Mouse (Mus musculus): ENCODE data around the gene Tox4. TPM values are rescaled to one million over a fixed set of nuclear protein-coding genes. Genes with fewer than 3 reads are reported as not detected.

The Tox4 gene
- polyA plus RNA-seq (2015; fragmentation: Nextera tagmentation; extraction: Ambion mirVana): 16.4 and 18.1 TPM in 2 replicates

- under 1% methylated on average over 66 of the region's 66 CpGs for WGBS (ENCODE audit: insufficient replicate concordance)
- H3K36me3 ChIP-seq (replicated peaks): 0 out of 2 replicates have a peak, but pooled peaks cover 8% of the 10 kb centered on the region
These were observed at the start of gene Tox4, which contains the start of gene Rab2b for GRCm38 (mm10) chr14:52278932-52279746. Gene Tox4 (plus strand): TSS chr14:52279146. Gene Rab2b (minus strand): TSS chr14:52279545.

GRCm38 (mm10) chr14:52232249-52232648 lies 46.7 kb upstream of the Tox4 start:
- Histone ChIP-seq H3K9me3 (replicated peaks) (no peaks in the 10 kb centered on the region), H3K27me3 (no peaks in the 10 kb centered on the region), H3K4me3 (replicated peaks) (no peak overlapping the region), H3K4me2 (no peak overlapping the region), H3K4me1 (replicated peaks) (0 out of 2 replicates have a peak, but pooled peaks cover 7% of the 10 kb centered on the region), H3K27ac (replicated peaks) (no peak overlapping the region), H3K9ac (no peak overlapping the region), H3K36me3 (replicated peaks) (peaks cover 95% of the 10 kb centered on the region)
- ATAC-seq (ENCODE audit: insufficient read depth): no peak
- WGBS (ENCODE audit: insufficient replicate concordance): 67% methylated on average over 6 of the region's 6 CpGs

More at GRCm38 (mm10) chr14:52278932-52279746, at the start of gene Tox4, which contains the start of gene Rab2b:
- Histone ChIP-seq H3K4me2 (peak within 1 kb of the TSS; percentile 84), H3K27me3 (no peaks in the 10 kb centered on the region), H3K27ac (replicated peaks) (peak within 1 kb of the TSS; percentile 92), H3K9me3 (replicated peaks) (no peaks in the 10 kb centered on the region), H3K9ac (peak within 1 kb of the TSS; percentile 76), H3K4me1 (replicated peaks) (peaks cover 23% of the 10 kb centered on the region), H3K4me3 (replicated peaks) (peak within 1 kb of the TSS; percentile 80)
- ATAC-seq (ENCODE audit: insufficient read depth): peak; percentile 96

GRCm38 (mm10) chr14:52235165-52235564 lies 43.8 kb upstream of the Tox4 start:
- WGBS (ENCODE audit: insufficient replicate concordance): 87% methylated on average over 7 of the region's 7 CpGs
- no peak for ATAC-seq (ENCODE audit: insufficient read depth)
- peaks cover 71% of the 10 kb centered on the region for H3K36me3 ChIP-seq (replicated peaks)

GRCm38 (mm10) chr14:52236216-52236615 lies 42.7 kb upstream of the Tox4 start:
- H3K9me3 ChIP-seq (replicated peaks): no peaks in the 10 kb centered on the region
- H3K4me2 ChIP-seq: no peak overlapping the region
- 65% methylated on average over 1 of the region's 1 CpGs for WGBS (ENCODE audit: insufficient replicate concordance)
- ATAC-seq (ENCODE audit: insufficient read depth): no peak
- no peak overlapping the region for H3K27ac ChIP-seq (replicated peaks)
- H3K4me3 ChIP-seq (replicated peaks): no peak overlapping the region
- H3K27me3 ChIP-seq: no peaks in the 10 kb centered on the region
- H3K4me1 ChIP-seq (replicated peaks): peaks cover 16% of the 10 kb centered on the region
- no peak overlapping the region for H3K9ac ChIP-seq
- H3K36me3 ChIP-seq (replicated peaks): peaks cover 60% of the 10 kb centered on the region

More at GRCm38 (mm10) chr14:52235165-52235564, 43.8 kb upstream of the Tox4 start:
- Histone ChIP-seq H3K4me1 (replicated peaks) (peaks cover 6% of the 10 kb centered on the region; the same call in 1 of the 2 replicates), H3K9me3 (replicated peaks) (no peaks in the 10 kb centered on the region), H3K27me3 (no peaks in the 10 kb centered on the region), H3K4me3 (replicated peaks) (no peak overlapping the region), H3K27ac (replicated peaks) (no peak overlapping the region), H3K4me2 (no peak overlapping the region), H3K9ac (no peak overlapping the region)

GRCm38 (mm10) chr14:52244041-52244689 lies 34.8 kb upstream of the Tox4 start:
- peak; percentile 99 for ATAC-seq (ENCODE audit: insufficient read depth)
- H3K4me2 ChIP-seq: peak overlapping the region; percentile 75
- no peaks in the 10 kb centered on the region for H3K27me3 ChIP-seq
- WGBS (ENCODE audit: insufficient replicate concordance): under 1% methylated on average over 32 of the region's 32 CpGs
- peak overlapping the region; percentile 82 for H3K9ac ChIP-seq
- no peaks in the 10 kb centered on the region for H3K9me3 ChIP-seq (replicated peaks)
- peaks cover 53% of the 10 kb centered on the region for H3K4me1 ChIP-seq (replicated peaks)
- H3K27ac ChIP-seq (replicated peaks): peak overlapping the region; percentile 60
- no peaks in the 10 kb centered on the region for H3K36me3 ChIP-seq (replicated peaks)
- H3K4me3 ChIP-seq (replicated peaks): peak overlapping the region; percentile 92

GRCm38 (mm10) chr14:52244690-52245042 lies 34.3 kb upstream of the Tox4 start:
- no peaks in the 10 kb centered on the region for H3K36me3 ChIP-seq (replicated peaks)
- H3K4me3 ChIP-seq (replicated peaks): peak overlapping the region; percentile 92
- peak; percentile 47 for ATAC-seq (ENCODE audit: insufficient read depth)
- 7% methylated on average over 7 of the region's 7 CpGs for WGBS (ENCODE audit: insufficient replicate concordance)
- no peaks in the 10 kb centered on the region for H3K9me3 ChIP-seq (replicated peaks)
- peak overlapping the region; percentile 50 for H3K9ac ChIP-seq
- no peaks in the 10 kb centered on the region for H3K27me3 ChIP-seq
- peaks cover 54% of the 10 kb centered on the region for H3K4me1 ChIP-seq (replicated peaks)
- peak overlapping the region; percentile 60 for H3K27ac ChIP-seq (replicated peaks)
- H3K4me2 ChIP-seq: peak overlapping the region; percentile 75

- WGBS (ENCODE audit: insufficient replicate concordance): 60% methylated on average over 4 of the region's 4 CpGs
- Histone ChIP-seq H3K27ac (replicated peaks) (no peak overlapping the region), H3K27me3 (no peaks in the 10 kb centered on the region), H3K4me2 (no peak overlapping the region), H3K9ac (no peak overlapping the region), H3K9me3 (replicated peaks) (no peaks in the 10 kb centered on the region), H3K36me3 (replicated peaks) (no peaks in the 10 kb centered on the region), H3K4me3 (replicated peaks) (no peak overlapping the region), H3K4me1 (replicated peaks) (peaks cover 43% of the 10 kb centered on the region)
- ATAC-seq (ENCODE audit: insufficient read depth): no peak
These were observed 32.8 kb upstream of the Tox4 start for GRCm38 (mm10) chr14:52246129-52246528.

GRCm38 (mm10) chr14:52256311-52257175 lies 22.4 kb upstream of the Tox4 start:
- Histone ChIP-seq H3K36me3 (replicated peaks) (no peaks in the 10 kb centered on the region), H3K4me2 (peak overlapping the region; percentile 86), H3K27me3 (no peaks in the 10 kb centered on the region), H3K4me3 (replicated peaks) (peak overlapping the region; percentile 86), H3K9ac (peak overlapping the region; percentile 85), H3K9me3 (replicated peaks) (no peaks in the 10 kb centered on the region), H3K27ac (replicated peaks) (peak overlapping the region; percentile 95), H3K4me1 (replicated peaks) (peaks cover 36% of the 10 kb centered on the region)
- 4% methylated on average over 18 of the region's 18 CpGs for WGBS (ENCODE audit: insufficient replicate concordance)
- ATAC-seq (ENCODE audit: insufficient read depth): no peak

- peak within 1 kb of the TSS; percentile 86 for H3K4me2 ChIP-seq
- H3K27ac ChIP-seq (replicated peaks): peak within 1 kb of the TSS; percentile 95
- under 1% methylated on average over 54 of the region's 54 CpGs for WGBS (ENCODE audit: insufficient replicate concordance)
- H3K27me3 ChIP-seq: no peaks in the 10 kb centered on the region
- H3K9ac ChIP-seq: peak within 1 kb of the TSS; percentile 85
- no peaks in the 10 kb centered on the region for H3K36me3 ChIP-seq (replicated peaks)
- peaks cover 36% of the 10 kb centered on the region for H3K4me1 ChIP-seq (replicated peaks)
- H3K4me3 ChIP-seq (replicated peaks): peak within 1 kb of the TSS; percentile 86
- peak; percentile 100 for ATAC-seq (ENCODE audit: insufficient read depth)
- no peaks in the 10 kb centered on the region for H3K9me3 ChIP-seq (replicated peaks)
These were observed 21.3 kb upstream of the Tox4 start, which contains the start of gene Chd8 for GRCm38 (mm10) chr14:52257484-52258213. Gene Chd8 (minus strand): TSS chr14:52257780.

GRCm38 (mm10) chr14:52272781-52273180 lies 6.2 kb upstream of the Tox4 start:
- Histone ChIP-seq H3K4me1 (replicated peaks) (no peaks in the 10 kb centered on the region; the same call in 1 of the 2 replicates), H3K4me3 (replicated peaks) (no peak overlapping the region), H3K4me2 (no peak overlapping the region), H3K36me3 (replicated peaks) (peaks cover 8% of the 10 kb centered on the region; the same call in 1 of the 2 replicates), H3K27me3 (no peaks in the 10 kb centered on the region), H3K9ac (no peak overlapping the region), H3K9me3 (replicated peaks) (no peaks in the 10 kb centered on the region), H3K27ac (replicated peaks) (no peak overlapping the region)
- ATAC-seq (ENCODE audit: insufficient read depth): no peak
- WGBS (ENCODE audit: insufficient replicate concordance): 58% methylated on average over 3 of the region's 3 CpGs

All from liver, embryonic 15.5 days (tissue).